Mouse (Mus musculus) liver, embryonic 18 days (tissue): ENCODE results near the gene 1600002K03Rik. TPM values are rescaled to one million over a fixed set of nuclear protein-coding genes. Genes with fewer than 3 reads are reported as not detected.

Experiments
- polyA plus RNA-seq: library from polyadenylated mRNA; depleted of rRNA; stranded (reverse); fragments of >200 nt; gene quantifications from 2 replicates; pipeline ENCODE4 v1.2.3, GENCODE M21; 2012; rRNA removed

The 1600002K03Rik gene
- polyA plus RNA-seq = 5.5 and 6.2 TPM in 2 replicates

DNA sequence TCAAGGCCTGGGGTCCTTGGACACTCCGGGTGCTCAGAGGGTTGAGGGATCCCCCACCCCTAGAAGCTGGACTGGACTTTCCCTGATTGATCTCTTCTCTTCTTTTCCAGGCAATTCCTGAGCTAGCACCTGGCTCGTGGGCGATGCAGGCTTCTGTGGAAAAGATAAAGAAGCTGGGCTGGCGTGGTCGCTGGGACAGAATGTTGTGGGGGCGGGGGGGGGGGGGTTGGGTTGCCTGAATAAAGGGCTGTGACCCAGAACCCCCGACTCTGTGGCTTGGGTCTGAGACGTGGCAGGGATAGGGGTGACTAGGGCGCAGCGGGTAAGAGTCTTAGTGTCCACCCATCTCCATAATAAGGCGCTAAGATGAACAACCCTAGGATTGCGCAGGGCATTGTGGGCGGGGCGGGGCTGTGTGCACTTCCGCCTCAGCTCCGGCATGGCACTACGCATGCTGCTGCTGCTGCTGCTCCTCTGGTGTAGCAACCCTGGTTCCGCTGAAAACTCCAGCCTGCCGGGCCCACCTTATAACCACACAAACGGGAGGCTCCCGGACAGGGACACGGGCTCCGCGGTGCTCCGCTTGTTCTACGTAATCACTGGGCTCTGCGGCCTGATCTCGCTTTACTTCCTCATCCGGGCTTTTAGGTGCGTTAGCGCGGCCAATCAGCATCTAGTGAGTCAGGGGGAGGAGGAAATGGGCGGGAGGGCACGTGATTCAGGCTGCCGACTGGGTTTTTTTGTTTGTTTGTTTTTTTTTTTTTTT, at the start of gene 1600002K03Rik:
Gene 1600002K03Rik (plus strand): TSS at position 418 of the 766 bp plus-strand sequence.

GRCm38 (mm10) chr10:80138553-80139438, 33.9 kb upstream of the 1600002K03Rik start, which contains the start of gene Atp5d:
Gene Atp5d, plus strand, starts transcription at chr10:80138632.

DNA sequence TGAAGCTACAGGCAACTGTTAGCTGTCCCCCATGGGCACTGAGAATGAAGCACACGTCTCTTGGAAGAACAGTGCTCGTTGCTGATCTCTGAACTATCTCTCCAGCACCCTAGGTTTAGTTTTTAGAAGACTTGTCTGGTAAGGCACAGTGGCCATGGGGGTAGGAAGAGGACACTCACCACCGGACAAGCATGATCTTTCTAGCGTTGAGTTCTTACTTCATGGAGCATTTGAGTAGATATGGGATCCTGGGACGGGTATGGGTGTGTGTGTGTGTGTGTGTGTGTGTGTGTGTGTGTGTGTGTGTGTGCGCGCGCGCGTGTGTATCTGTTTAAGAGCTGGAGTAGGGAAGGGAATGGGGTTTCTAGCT, 32.1 kb upstream of the 1600002K03Rik start, which contains the start of gene Cbarp:
Gene Cbarp (minus strand): TSS at position 170 of the 370 bp plus-strand sequence.

GRCm38 (mm10) chr10:80147719-80148601, 24.8 kb upstream of the 1600002K03Rik start, which contains the start of gene Midn:
Gene Midn, plus strand, starts transcription at chr10:80148272.

GRCm38 (mm10) chr10:80165392-80166128, 7.2 kb upstream of the 1600002K03Rik start, which contains the start of gene Cirbp:
Gene Cirbp, plus strand, starts transcription at chr10:80165985.

DNA sequence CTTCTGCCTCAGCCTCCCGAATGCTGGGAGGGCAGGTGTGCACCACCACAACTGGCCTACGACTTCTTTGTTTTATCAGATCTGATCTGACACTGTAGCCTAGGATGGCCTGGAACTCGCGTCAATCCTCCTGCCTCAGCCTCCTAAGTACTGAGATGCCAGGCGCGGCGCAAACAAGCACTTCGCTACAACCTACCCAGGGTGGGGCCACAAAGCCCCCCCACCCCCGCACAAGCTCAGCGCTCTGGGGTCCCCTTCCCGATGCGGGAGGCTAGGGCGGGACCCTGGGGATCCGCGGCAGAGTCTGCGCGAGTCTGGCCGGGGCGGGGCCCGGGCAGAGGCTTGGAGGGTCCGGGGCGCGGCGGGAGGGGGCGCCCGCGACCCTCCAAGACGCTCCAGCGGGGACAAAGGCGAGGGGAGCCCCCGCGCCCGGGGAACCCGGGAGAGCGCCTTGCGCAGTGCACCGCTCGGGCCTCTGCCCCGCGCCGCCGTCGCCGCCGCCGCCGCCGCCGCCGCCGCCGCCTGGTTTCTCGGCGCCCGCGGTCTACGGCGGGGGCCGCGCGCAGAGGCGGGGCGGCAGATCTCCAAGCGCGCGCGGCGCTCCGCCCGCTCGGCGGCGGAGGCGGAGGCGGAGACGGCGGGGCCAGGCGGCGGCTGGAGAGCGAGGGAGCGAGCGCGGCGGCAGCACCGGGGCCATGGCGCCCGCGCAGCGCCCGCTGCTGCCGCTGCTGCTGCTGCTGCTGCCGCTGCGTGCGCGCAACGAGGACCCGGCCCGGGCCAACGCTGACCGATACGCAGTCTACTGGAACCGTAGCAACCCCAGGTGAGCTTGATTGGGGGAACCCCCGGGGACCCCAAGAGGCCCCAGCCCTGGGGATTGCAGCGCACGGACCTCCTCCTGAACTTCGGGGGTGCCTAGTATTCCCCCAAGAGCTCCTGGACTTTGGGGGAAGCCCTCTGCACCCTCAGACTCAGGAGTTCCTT, 6.6 kb downstream of the 1600002K03Rik start, which contains the start of gene Efna2:
Gene Efna2 (plus strand): TSS at position 415 of the 984 bp plus-strand sequence.

Other genes starting within 250 kb of the 1600002K03Rik start
- 8.4 and 10.3 TPM in 2 replicates for gene Arid3a, start 245.9 kb upstream of the 1600002K03Rik start, polyA plus RNA-seq
- 18.3 and 20.3 TPM in 2 replicates for gene Wdr18, start 212.8 kb upstream of the 1600002K03Rik start, polyA plus RNA-seq
- not detected in 2 replicates for gene Grin3b, start 202.2 kb upstream of the 1600002K03Rik start, polyA plus RNA-seq
- gene Tmem259, start 188.6 kb upstream of the 1600002K03Rik start, polyA plus RNA-seq = 66.7 and 79.1 TPM in 2 replicates
- 28.0 and 28.2 TPM in 2 replicates for gene Cnn2, start 184.4 kb upstream of the 1600002K03Rik start, polyA plus RNA-seq
- gene Abca7, start 176.4 kb upstream of the 1600002K03Rik start, polyA plus RNA-seq = 6.1 and 7.9 TPM in 2 replicates
- gene Arhgap45, start 156.3 kb upstream of the 1600002K03Rik start, polyA plus RNA-seq = 23.6 and 31.2 TPM in 2 replicates
- 79.7 and 92.0 TPM in 2 replicates for gene Polr2e, start 133.1 kb upstream of the 1600002K03Rik start, polyA plus RNA-seq
- 324 and 335 TPM in 2 replicates for gene Gpx4, start 125.8 kb upstream of the 1600002K03Rik start, polyA plus RNA-seq
- 10.4 and 13.9 TPM in 2 replicates for gene Sbno2, start 67.4 kb upstream of the 1600002K03Rik start, polyA plus RNA-seq
- gene Stk11, start 57.1 kb upstream of the 1600002K03Rik start, polyA plus RNA-seq = 63.7 and 77.6 TPM in 2 replicates
- 289 and 291 TPM in 2 replicates for gene Atp5d, start 34.3 kb upstream of the 1600002K03Rik start, polyA plus RNA-seq
- gene Cbarp, start 32.1 kb upstream of the 1600002K03Rik start, polyA plus RNA-seq = 0.83 and 0.97 TPM in 2 replicates
- gene Midn, start 24.7 kb upstream of the 1600002K03Rik start, polyA plus RNA-seq = 9.9 and 11.3 TPM in 2 replicates
- gene Cirbp, start 7.0 kb upstream of the 1600002K03Rik start, polyA plus RNA-seq = 24.2 and 30.3 TPM in 2 replicates
- 0.31 and 0.38 TPM in 2 replicates for gene Efna2, start 6.5 kb downstream of the 1600002K03Rik start, polyA plus RNA-seq
- gene Mum1, start 53.5 kb downstream of the 1600002K03Rik start, polyA plus RNA-seq = 12.0 and 12.6 TPM in 2 replicates
- 210 and 248 TPM in 2 replicates for gene Ndufs7, start 76.2 kb downstream of the 1600002K03Rik start, polyA plus RNA-seq
- 121 and 130 TPM in 2 replicates for gene Gamt, start 88.1 kb downstream of the 1600002K03Rik start, polyA plus RNA-seq
- 53.8 and 62.0 TPM in 2 replicates for gene Dazap1, start 88.5 kb downstream of the 1600002K03Rik start, polyA plus RNA-seq
- 1,560 and 1,972 TPM in 2 replicates for gene Rps15, start 119.5 kb downstream of the 1600002K03Rik start, polyA plus RNA-seq
- 0.03 and 0.05 TPM in 2 replicates for gene Apc2, start 123.0 kb downstream of the 1600002K03Rik start, polyA plus RNA-seq
- gene 2310011J03Rik, start 147.6 kb downstream of the 1600002K03Rik start, polyA plus RNA-seq = 18.0 and 18.1 TPM in 2 replicates
- 9.3 and 9.5 TPM in 2 replicates for gene Pcsk4, start 156.6 kb downstream of the 1600002K03Rik start, polyA plus RNA-seq
- gene Reep6, start 157.0 kb downstream of the 1600002K03Rik start, polyA plus RNA-seq = 35.1 and 42.1 TPM in 2 replicates
- gene Adamtsl5, start 175.5 kb downstream of the 1600002K03Rik start, polyA plus RNA-seq = 2.4 and 3.2 TPM in 2 replicates
- gene Plk5, start 183.5 kb downstream of the 1600002K03Rik start, polyA plus RNA-seq = 0.42 and 0.46 TPM in 2 replicates
- gene Mex3d, start 214.7 kb downstream of the 1600002K03Rik start, polyA plus RNA-seq = 2.4 and 2.5 TPM in 2 replicates
- gene Mbd3, start 226.6 kb downstream of the 1600002K03Rik start, polyA plus RNA-seq = 54.7 and 60.4 TPM in 2 replicates
- 756 and 889 TPM in 2 replicates for gene Uqcr11, start 233.9 kb downstream of the 1600002K03Rik start, polyA plus RNA-seq